Mouse (Mus musculus) left cerebral cortex, postnatal 25 days (tissue): ENCODE data around the gene Doc2b. TPM values are rescaled to one million over a fixed set of nuclear protein-coding genes. Genes with fewer than 3 reads are reported as not detected.
"Not testable (repeated sequence)": the region's sequence is repeated elsewhere in the genome, so short reads cannot be mapped to it uniquely, and the experiment has no call there.

Experiments
- DNase-seq, 2 experiments: peaks; one replicate each; pipeline ENCODE4 v3.0.0; 2022; ENCODE audit warnings: low spot score in 2 of 2, mixed read lengths in 1 of 2
- intact Hi-C: fragments of 180-260 bp; cut with DNase I; formaldehyde crosslinking; loops from one replicate; pipeline ENCODE4 v1.15.1; 2025
- total RNA-seq, 2 experiments: library from RNA; stranded (reverse); gene quantifications; 2 replicates each; pipeline ENCODE4 v1.2.3; 2021

Doc2b gene
- total RNA-seq, 2 experiments from 2014 or later: 22.8 to 27.9 TPM

DNA sequence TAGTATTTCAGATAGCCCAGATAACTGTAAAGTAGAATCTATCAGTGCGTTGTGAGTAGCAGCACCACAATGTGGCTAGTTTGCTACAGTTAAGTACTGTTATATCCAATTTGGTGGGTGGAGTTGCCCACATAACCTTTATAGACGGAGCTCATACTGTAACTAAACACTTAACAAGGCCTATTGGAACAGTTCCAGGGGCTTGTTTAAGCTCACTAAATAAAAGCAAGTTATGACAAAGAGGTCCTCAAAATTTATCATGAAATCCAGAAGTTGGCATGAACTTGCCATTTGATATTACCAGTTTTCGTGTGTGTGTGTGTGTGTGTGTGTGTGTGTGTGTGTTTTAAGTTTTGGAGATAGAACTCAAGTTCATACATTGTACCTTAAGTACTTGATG, 55.6 kb downstream of the Doc2b start:
- intact Hi-C loops: no loop called here
- no peak for DNase-seq

DNA sequence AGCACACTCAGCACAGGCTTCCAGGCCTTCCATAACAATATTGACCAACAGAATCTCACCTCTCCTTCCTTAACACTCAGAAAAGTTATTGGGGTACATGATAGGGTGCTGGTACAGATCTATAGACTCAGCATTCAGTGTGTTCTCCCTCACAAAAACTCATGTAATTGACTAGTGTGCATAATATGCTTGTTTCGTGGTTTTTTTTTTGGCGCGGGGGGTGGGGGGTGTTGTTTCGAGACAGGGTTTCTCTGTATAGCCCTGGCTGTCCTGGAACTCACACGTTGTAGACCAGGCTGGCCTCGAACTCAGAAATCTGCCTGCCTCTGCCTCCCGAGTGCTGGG, 57.4 kb downstream of the Doc2b start:
- DNase-seq: no peak
- intact Hi-C loops: no loop called here

DNA sequence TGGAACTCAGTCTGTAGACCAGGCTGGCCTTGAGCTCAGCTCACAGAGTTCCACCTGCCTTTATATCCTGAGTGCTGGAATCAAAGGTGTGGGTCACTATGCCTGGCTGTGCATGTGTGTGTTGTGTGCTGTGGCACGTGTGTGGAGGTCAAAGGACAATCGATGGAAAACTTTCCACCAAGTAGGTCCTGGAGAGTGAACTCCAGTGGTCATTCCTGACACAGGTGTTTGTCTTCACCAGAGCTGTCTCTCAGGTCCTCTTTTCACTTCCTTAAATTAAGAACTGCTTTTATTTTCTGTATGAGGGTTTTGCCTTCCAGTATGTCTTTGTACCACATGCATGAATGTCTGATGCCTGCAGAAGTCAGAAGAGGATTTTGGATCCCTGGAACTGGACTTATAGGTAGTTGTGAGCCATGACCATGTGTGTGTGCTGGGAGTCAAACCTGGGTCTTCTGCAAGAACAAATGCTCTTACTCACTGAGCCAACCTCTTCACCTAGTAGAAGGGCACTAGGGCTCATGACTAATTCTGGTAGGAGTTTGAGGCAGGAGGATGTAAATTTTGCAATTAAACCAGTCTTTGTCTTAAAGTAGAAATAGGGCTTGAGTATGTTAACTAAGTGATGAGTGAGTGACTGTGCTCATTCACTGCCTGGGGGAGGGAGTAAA, 57.9 kb downstream of the Doc2b start:
- intact Hi-C loops: no loop called here

DNA sequence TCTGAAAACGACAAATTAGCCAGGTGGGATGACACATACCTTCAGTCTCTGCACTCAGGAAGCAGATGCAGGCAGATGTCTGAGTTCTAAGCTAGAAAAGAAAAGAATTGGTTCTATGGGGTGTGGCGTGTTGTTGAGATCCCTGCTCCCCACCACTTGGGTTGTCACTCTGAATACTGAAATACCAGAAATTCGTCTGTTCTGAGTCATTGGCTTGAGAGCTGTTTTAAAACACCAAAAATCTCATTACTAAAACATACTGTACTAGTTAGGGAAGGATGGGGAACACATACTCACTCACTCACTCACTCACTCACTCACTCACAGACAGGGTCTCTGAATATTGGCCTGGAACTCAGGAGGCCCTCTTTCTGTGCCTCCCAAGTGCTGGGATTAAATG, 58.9 kb downstream of the Doc2b start:
- no peak for DNase-seq
- intact Hi-C loops: no loop called here

More for the DNA sequence above, 57.9 kb downstream of the Doc2b start:
- DNase-seq: no peak

DNA sequence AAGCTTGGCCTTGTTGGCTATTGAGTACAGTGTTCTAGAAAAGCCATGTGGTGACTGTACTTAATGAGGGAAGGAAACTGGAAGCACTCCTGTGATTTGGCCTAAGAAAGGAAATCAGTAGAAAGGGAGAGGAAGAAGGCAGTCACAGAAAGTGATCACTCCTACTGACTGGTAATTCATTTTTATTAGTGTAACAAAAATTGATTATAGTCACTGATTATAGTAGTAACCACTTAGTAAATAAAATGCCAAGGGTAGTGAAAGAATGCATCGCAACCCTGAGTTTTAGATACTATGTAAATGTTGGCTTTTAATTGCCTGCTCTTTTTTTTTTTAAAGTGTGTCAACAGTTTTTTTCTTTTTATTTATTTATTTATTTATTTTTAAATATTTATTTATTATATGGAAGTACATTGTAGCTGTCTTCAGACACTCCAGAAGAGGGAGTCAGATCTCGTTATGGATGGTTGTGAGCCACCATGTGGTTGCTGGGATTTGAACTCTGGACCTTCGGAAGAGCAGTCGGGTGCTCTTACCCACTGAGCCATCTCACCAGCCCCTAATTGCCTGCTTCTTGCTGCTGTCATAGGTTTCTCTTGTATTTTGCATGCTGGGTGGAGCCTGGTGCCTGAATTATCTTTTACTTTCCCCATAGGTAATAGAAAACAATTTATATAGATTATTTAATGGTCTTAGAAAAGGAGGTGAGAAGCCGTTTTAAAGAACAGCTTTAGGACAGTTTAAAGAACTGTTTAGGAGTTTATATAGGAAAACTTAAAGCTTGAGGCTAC, 60.2 kb downstream of the Doc2b start:
- intact Hi-C loops: no loop called here
- DNase-seq: no peak

DNA sequence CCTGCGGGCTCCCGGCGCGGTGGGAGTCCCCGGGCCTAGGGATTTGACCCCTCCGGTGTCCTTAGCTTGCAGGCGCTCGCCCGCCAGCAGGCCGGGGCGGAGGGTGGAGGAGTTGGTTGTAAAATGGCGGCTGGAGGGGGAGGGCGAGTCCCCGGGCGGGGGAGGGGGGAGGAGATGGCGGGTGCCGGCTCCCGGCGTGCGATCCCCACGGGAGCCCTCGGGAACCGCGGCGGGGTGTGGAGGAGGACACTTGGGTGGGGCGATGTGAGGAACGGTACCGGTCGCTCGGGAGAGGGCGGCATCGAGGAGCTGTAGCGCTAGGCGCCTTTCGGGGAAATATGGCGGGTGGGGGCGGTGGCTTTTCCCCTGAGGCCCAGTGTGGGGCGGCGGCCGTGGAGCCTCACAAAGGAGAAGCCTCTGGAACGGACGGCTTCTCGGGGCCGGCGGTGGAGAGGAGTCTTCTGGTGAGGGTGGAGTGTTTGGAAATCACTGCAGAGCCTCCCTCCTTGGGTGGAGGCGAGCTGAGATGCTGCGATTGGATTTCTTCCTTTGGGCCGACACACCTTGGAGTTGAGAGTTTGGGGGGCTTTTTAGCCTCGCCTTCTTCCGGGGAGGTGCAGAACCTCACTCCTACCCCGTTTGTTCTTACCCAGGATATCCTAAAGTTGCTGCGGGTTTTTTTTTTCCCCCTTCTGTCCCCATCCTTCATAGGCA, 62.5 kb downstream of the Doc2b start:
- DNase-seq: peak; percentile 70 to 76
- intact Hi-C loops: loop anchor here (2.0 kb wide), 1 partner anchor 55 kb away; the partner anchor contains the start of gene Crk

DNA sequence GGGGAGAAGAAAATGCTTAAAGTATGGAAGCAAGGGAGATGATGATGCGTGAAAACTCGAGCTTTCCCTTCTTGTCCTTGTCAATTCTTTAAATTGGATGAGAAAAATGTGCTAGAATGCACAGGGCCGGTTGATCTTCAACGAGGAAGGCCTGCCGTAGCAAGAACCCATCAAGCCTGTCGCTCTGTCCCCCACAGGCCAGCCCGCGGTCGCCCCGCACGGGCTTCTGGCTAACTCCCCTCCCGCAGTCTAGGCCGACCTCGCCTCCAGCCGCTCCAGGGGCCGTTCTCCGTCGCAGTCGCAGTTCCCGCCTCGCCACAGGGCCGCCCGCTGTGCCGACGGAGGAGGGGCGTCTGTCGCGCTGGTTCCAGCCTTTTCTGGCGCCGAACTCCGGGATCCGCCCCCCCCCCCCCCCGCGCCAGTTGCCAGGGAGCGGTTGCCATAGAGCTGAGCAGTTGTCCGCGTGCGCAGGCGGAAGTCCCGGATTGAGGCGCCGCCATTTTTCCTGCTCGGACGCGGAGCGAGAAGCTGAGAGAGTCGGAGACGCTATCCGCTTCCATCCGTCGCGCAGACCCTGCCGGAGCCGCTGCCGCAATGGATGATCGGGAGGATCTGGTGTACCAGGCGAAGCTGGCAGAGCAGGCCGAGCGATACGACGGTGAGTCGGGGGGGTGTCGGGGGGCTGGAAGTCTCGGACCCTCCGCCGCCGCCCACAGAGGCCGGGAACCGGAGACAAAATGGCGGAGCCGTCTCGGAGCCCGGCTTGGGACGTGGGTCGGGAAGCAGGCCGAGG, 63.2 kb downstream of the Doc2b start, which contains the start of gene Ywhae:
Gene Ywhae (plus strand): TSS at position 436 of the 793 bp plus-strand sequence.
- intact Hi-C loops: loop anchor here (2.0 kb wide), 1 partner anchor 54 kb away; the partner anchor contains the start of gene Crk

DNA sequence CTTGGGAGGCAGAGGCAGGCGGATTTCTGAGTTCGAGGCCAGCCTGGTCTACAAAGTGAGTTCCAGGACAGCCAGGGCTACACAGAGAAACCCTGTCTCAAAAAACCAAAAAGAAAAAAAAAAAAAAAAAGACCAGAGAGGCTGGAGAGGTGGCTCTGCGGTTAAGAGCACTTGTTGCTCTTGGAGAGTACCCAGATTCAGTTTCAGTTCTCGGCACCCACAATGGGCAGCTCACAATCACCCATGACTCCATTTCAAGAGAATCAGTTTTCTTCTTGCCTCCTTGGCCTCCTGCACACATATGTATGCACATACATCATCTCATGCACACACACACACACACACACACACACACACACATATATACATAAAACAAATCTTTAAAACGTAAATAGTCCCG, 68.2 kb downstream of the Doc2b start:
- DNase-seq, intact Hi-C loops: not testable (repeated sequence)

More for the DNA sequence above, 63.2 kb downstream of the Doc2b start, which contains the start of gene Ywhae:
- DNase-seq: peak; percentile 91 to 95

DNA sequence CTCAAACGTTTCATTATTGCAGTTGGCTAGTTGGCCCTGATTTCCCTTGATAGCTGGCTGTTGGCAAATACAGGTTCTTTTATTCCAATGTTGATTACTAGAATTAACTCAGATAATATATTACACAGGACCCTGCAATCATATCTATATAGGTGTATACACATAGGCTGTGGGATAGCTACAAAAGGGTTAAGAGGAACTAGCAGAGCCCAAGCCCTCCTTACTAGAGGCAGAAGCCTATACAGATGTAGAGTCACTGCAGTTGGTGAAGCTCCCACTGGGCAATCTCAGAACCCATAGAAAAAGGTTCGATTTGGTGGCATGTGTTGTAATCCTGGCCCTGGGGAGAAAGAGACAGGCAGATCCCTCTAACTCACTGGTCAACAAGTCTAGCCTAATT, 68.7 kb downstream of the Doc2b start:
- no peak for DNase-seq
- intact Hi-C loops: no loop called here

DNA sequence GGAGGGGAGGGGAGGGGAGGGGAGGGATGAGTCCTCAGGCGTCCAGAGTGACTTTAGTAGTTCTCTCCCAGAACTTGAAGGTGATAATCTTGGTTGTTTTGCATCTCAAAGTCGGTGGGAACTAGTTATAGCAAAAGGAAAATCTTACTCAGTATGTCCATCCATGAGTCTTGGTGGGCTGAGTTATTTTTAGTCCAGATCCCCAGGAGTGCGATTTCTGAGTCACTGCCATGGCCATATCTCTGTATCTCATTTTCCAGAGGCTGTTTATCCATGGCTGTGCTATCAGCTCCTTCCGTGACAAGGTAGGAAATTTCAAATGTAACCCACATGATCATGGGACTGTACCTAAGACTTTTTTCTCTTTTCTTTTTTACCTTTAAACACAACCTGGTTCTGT, 73.5 kb downstream of the Doc2b start:
- intact Hi-C loops: no loop called here
- DNase-seq: no peak

Other genes with a start within 250 kb of the Doc2b start
- 100 to 1,000 TPM; 330 to 346 TPM for gene Pitpna, start 208.0 kb downstream of the Doc2b start, total RNA-seq
- 10 to 100 TPM; 38.5 to 41.3 TPM for gene Inpp5k, start 165.1 kb downstream of the Doc2b start, total RNA-seq
- 10 to 100 TPM; 17.4 to 19.0 TPM for gene Myo1c, start 145.5 kb downstream of the Doc2b start, total RNA-seq
- gene Crk, start 116.8 kb downstream of the Doc2b start, total RNA-seq: 100 to 1,000 TPM; 125 to 137 TPM
- 1,000 to 10,000 TPM in 1 of 2 experiments, 100 to 1,000 TPM in 1; 981 to 1,083 TPM for gene Ywhae, start 63.2 kb downstream of the Doc2b start, total RNA-seq
- gene Rph3al, start 142.4 kb upstream of the Doc2b start, total RNA-seq: 1 to 10 TPM; 2.3 to 3.0 TPM
- gene 1700016K19Rik, start 203.9 kb upstream of the Doc2b start, total RNA-seq: 1 to 10 TPM; 4.6 TPM
- gene Rflnb, start 231.7 kb upstream of the Doc2b start, total RNA-seq: 1 to 10 TPM; 8.9 to 9.8 TPM